Mouse (Mus musculus): Measurements from ENCODE around the gene Dgat2. TPM values are rescaled to one million over a fixed set of nuclear protein-coding genes. Genes with fewer than 3 reads are reported as not detected.

Gene Dgat2
- polyA plus RNA-seq (2014; fragmentation: Nextera tagmentation; extraction: Ambion mirVana): 18.7 and 21.1 TPM in 2 replicates

- Histone ChIP-seq H3K4me2 (ENCODE audit: low read depth, low read length) (peak within 1 kb of the TSS; percentile 97), H3K9me3 (ENCODE audit: control insufficient read depth, low read length) (no peaks in the 10 kb centered on the region), H3K4me3 (ENCODE audit: low read depth, low read length) (peak within 1 kb of the TSS; percentile 78), H3K36me3 (ENCODE audit: control insufficient read depth, insufficient read depth, low read length) (no peaks in the 10 kb centered on the region), H3K27ac (ENCODE audit: low read depth, low read length) (peak within 1 kb of the TSS; percentile 74), H3K27me3 (ENCODE audit: control insufficient read depth, insufficient read depth, low read length) (peaks cover 4% of the 10 kb centered on the region), H3K9ac (replicated peaks; ENCODE audit: low read depth, low read length) (peak within 1 kb of the TSS; percentile 94), H3K4me1 (ENCODE audit: control insufficient read depth, insufficient read depth, low read length) (0 out of 2 replicates have a peak, but pooled peaks cover 3% of the 10 kb centered on the region)
- ATAC-seq (ENCODE audit: low read depth): peak; percentile 94
- WGBS: under 1% methylated on average over 62 of the region's 63 CpGs
Observed at GRCm38 (mm10) chr7:99182432-99183172, at the start of gene Dgat2. Gene Dgat2, minus strand, starts transcription at chr7:99182719.

GRCm38 (mm10) chr7:99230061-99230747, 47.7 kb upstream of the Dgat2 start:
- no peak overlapping the region for H3K4me2 ChIP-seq (ENCODE audit: low read depth, low read length)
- H3K4me3 ChIP-seq (ENCODE audit: low read depth, low read length): no peak overlapping the region
- no peaks in the 10 kb centered on the region for H3K4me1 ChIP-seq (ENCODE audit: control insufficient read depth, insufficient read depth, low read length)
- no peak overlapping the region for H3K9ac ChIP-seq (replicated peaks; ENCODE audit: low read depth, low read length)
- H3K27me3 ChIP-seq (ENCODE audit: control insufficient read depth, insufficient read depth, low read length): no peaks in the 10 kb centered on the region
- no peak for ATAC-seq (ENCODE audit: low read depth)
- H3K36me3 ChIP-seq (ENCODE audit: control insufficient read depth, insufficient read depth, low read length): no peaks in the 10 kb centered on the region
- WGBS: 81% methylated on average over 7 of the region's 7 CpGs
- H3K27ac ChIP-seq (ENCODE audit: low read depth, low read length): no peak overlapping the region
- no peaks in the 10 kb centered on the region for H3K9me3 ChIP-seq (ENCODE audit: control insufficient read depth, low read length)

GRCm38 (mm10) chr7:99229411-99229810, 46.9 kb upstream of the Dgat2 start:
- Histone ChIP-seq H3K4me1 (ENCODE audit: control insufficient read depth, insufficient read depth, low read length) (no peaks in the 10 kb centered on the region), H3K4me3 (ENCODE audit: low read depth, low read length) (no peak overlapping the region), H3K27ac (ENCODE audit: low read depth, low read length) (no peak overlapping the region), H3K27me3 (ENCODE audit: control insufficient read depth, insufficient read depth, low read length) (no peaks in the 10 kb centered on the region), H3K4me2 (ENCODE audit: low read depth, low read length) (no peak overlapping the region), H3K36me3 (ENCODE audit: control insufficient read depth, insufficient read depth, low read length) (no peaks in the 10 kb centered on the region), H3K9ac (replicated peaks; ENCODE audit: low read depth, low read length) (no peak overlapping the region), H3K9me3 (ENCODE audit: control insufficient read depth, low read length) (no peaks in the 10 kb centered on the region)
- 23% methylated on average over 2 of the region's 2 CpGs for WGBS
- no peak; the same call in 1 of the 2 replicates for ATAC-seq (ENCODE audit: low read depth)

GRCm38 (mm10) chr7:99228825-99229224, 46.3 kb upstream of the Dgat2 start:
- Histone ChIP-seq H3K9me3 (ENCODE audit: control insufficient read depth, low read length) (no peaks in the 10 kb centered on the region), H3K4me3 (ENCODE audit: low read depth, low read length) (no peak overlapping the region), H3K4me1 (ENCODE audit: control insufficient read depth, insufficient read depth, low read length) (no peaks in the 10 kb centered on the region), H3K36me3 (ENCODE audit: control insufficient read depth, insufficient read depth, low read length) (no peaks in the 10 kb centered on the region), H3K4me2 (ENCODE audit: low read depth, low read length) (no peak overlapping the region), H3K27me3 (ENCODE audit: control insufficient read depth, insufficient read depth, low read length) (no peaks in the 10 kb centered on the region), H3K9ac (replicated peaks; ENCODE audit: low read depth, low read length) (no peak overlapping the region), H3K27ac (ENCODE audit: low read depth, low read length) (no peak overlapping the region)
- ATAC-seq (ENCODE audit: low read depth): no peak
- WGBS: 79% methylated on average over 8 of the region's 8 CpGs

- no peaks in the 10 kb centered on the region for H3K4me1 ChIP-seq (ENCODE audit: control insufficient read depth, insufficient read depth, low read length)
- no peaks in the 10 kb centered on the region for H3K27me3 ChIP-seq (ENCODE audit: control insufficient read depth, insufficient read depth, low read length)
- no peak overlapping the region for H3K27ac ChIP-seq (ENCODE audit: low read depth, low read length)
- no peak overlapping the region for H3K4me3 ChIP-seq (ENCODE audit: low read depth, low read length)
- no peak overlapping the region for H3K9ac ChIP-seq (replicated peaks; ENCODE audit: low read depth, low read length)
- ATAC-seq (ENCODE audit: low read depth): no peak
- 98% methylated on average over 4 of the region's 4 CpGs for WGBS
- no peaks in the 10 kb centered on the region for H3K9me3 ChIP-seq (ENCODE audit: control insufficient read depth, low read length)
- H3K4me2 ChIP-seq (ENCODE audit: low read depth, low read length): no peak overlapping the region
- no peaks in the 10 kb centered on the region for H3K36me3 ChIP-seq (ENCODE audit: control insufficient read depth, insufficient read depth, low read length)
Observed at GRCm38 (mm10) chr7:99227267-99227666, 44.7 kb upstream of the Dgat2 start.

- WGBS: 93% methylated on average over 10 of the region's 10 CpGs
- H3K9ac ChIP-seq (replicated peaks; ENCODE audit: low read depth, low read length): no peak overlapping the region
- no peaks in the 10 kb centered on the region for H3K4me1 ChIP-seq (ENCODE audit: control insufficient read depth, insufficient read depth, low read length)
- no peak for ATAC-seq (ENCODE audit: low read depth)
- no peaks in the 10 kb centered on the region for H3K9me3 ChIP-seq (ENCODE audit: control insufficient read depth, low read length)
- no peak overlapping the region for H3K4me2 ChIP-seq (ENCODE audit: low read depth, low read length)
- H3K27me3 ChIP-seq (ENCODE audit: control insufficient read depth, insufficient read depth, low read length): no peaks in the 10 kb centered on the region
- H3K4me3 ChIP-seq (ENCODE audit: low read depth, low read length): no peak overlapping the region
- H3K27ac ChIP-seq (ENCODE audit: low read depth, low read length): no peak overlapping the region
- no peaks in the 10 kb centered on the region for H3K36me3 ChIP-seq (ENCODE audit: control insufficient read depth, insufficient read depth, low read length)
Observed at GRCm38 (mm10) chr7:99226662-99227061, 44.1 kb upstream of the Dgat2 start.

GRCm38 (mm10) chr7:99225421-99225820, 42.9 kb upstream of the Dgat2 start:
- no peak overlapping the region for H3K27ac ChIP-seq (ENCODE audit: low read depth, low read length)
- H3K27me3 ChIP-seq (ENCODE audit: control insufficient read depth, insufficient read depth, low read length): no peaks in the 10 kb centered on the region
- H3K4me1 ChIP-seq (ENCODE audit: control insufficient read depth, insufficient read depth, low read length): no peaks in the 10 kb centered on the region
- no peak for ATAC-seq (ENCODE audit: low read depth)
- H3K4me2 ChIP-seq (ENCODE audit: low read depth, low read length): no peak overlapping the region
- H3K4me3 ChIP-seq (ENCODE audit: low read depth, low read length): no peak overlapping the region
- no peak overlapping the region for H3K9ac ChIP-seq (replicated peaks; ENCODE audit: low read depth, low read length)
- no peaks in the 10 kb centered on the region for H3K36me3 ChIP-seq (ENCODE audit: control insufficient read depth, insufficient read depth, low read length)
- H3K9me3 ChIP-seq (ENCODE audit: control insufficient read depth, low read length): no peaks in the 10 kb centered on the region
- WGBS: 85% methylated on average over 6 of the region's 6 CpGs

- Histone ChIP-seq H3K9me3 (ENCODE audit: control insufficient read depth, low read length) (no peaks in the 10 kb centered on the region), H3K4me2 (ENCODE audit: low read depth, low read length) (no peak overlapping the region), H3K27ac (ENCODE audit: low read depth, low read length) (no peak overlapping the region), H3K36me3 (ENCODE audit: control insufficient read depth, insufficient read depth, low read length) (no peaks in the 10 kb centered on the region), H3K4me3 (ENCODE audit: low read depth, low read length) (no peak overlapping the region), H3K9ac (replicated peaks; ENCODE audit: low read depth, low read length) (no peak overlapping the region), H3K4me1 (ENCODE audit: control insufficient read depth, insufficient read depth, low read length) (no peaks in the 10 kb centered on the region), H3K27me3 (ENCODE audit: control insufficient read depth, insufficient read depth, low read length) (no peaks in the 10 kb centered on the region)
- no peak for ATAC-seq (ENCODE audit: low read depth)
- 53% methylated on average over 1 of the region's 1 CpGs for WGBS
Observed at GRCm38 (mm10) chr7:99224648-99225190, 42.2 kb upstream of the Dgat2 start.

GRCm38 (mm10) chr7:99224225-99224624, 41.7 kb upstream of the Dgat2 start:
- ATAC-seq (ENCODE audit: low read depth): no peak
- H3K4me3 ChIP-seq (ENCODE audit: low read depth, low read length): no peak overlapping the region
- H3K27me3 ChIP-seq (ENCODE audit: control insufficient read depth, insufficient read depth, low read length): no peaks in the 10 kb centered on the region
- H3K27ac ChIP-seq (ENCODE audit: low read depth, low read length): no peak overlapping the region
- no peaks in the 10 kb centered on the region for H3K36me3 ChIP-seq (ENCODE audit: control insufficient read depth, insufficient read depth, low read length)
- no peak overlapping the region for H3K4me2 ChIP-seq (ENCODE audit: low read depth, low read length)
- H3K9me3 ChIP-seq (ENCODE audit: control insufficient read depth, low read length): no peaks in the 10 kb centered on the region
- no peaks in the 10 kb centered on the region for H3K4me1 ChIP-seq (ENCODE audit: control insufficient read depth, insufficient read depth, low read length)
- H3K9ac ChIP-seq (replicated peaks; ENCODE audit: low read depth, low read length): no peak overlapping the region
- 70% methylated on average over 7 of the region's 7 CpGs for WGBS
